Mouse (Mus musculus) kidney, embryonic 15.5 days (tissue): ENCODE measurements around the gene Pim1. TPM values are rescaled to one million over a fixed set of nuclear protein-coding genes. Genes with fewer than 3 reads are reported as not detected.
"Not testable (repeated sequence)": the region's sequence is repeated elsewhere in the genome, so short reads cannot be mapped to it uniquely, and the experiment has no call there.

Experiments used
- ATAC-seq: fragments of 200-750 bp; cut with Nextera tagmentation; replicated peaks from 2 replicates; pipeline ENCODE4 v1.8.0; 2017; ENCODE audit warnings: moderate TSS enrichment; ENCODE audit not compliant: low FRiP score
- H3K27ac ChIP-seq: fragments of 300-500 bp; sonication (generic); 2 replicates; pipeline ENCODE4 v1.5.1; 2015; ENCODE audit warnings: mild to moderate bottlenecking, inconsistent platforms
- H3K27me3 ChIP-seq: fragments of 300-500 bp; sonication (generic); 2 replicates; pipeline ENCODE4 v1.6.1; 2015; ENCODE audit warnings: inconsistent platforms
- H3K36me3 ChIP-seq: fragments of 300-500 bp; sonication (generic); 2 replicates; pipeline ENCODE4 v1.6.1; 2015; ENCODE audit warnings: inconsistent platforms
- H3K4me1 ChIP-seq: fragments of 300-500 bp; sonication (generic); 2 replicates; pipeline ENCODE4 v1.6.1; 2015; ENCODE audit warnings: inconsistent platforms
- H3K4me2 ChIP-seq: fragments of 300-500 bp; sonication (generic); 2 replicates; pipeline ENCODE4 v1.6.1; 2015; ENCODE audit warnings: moderate library complexity, mild to moderate bottlenecking, inconsistent platforms
- H3K4me3 ChIP-seq: fragments of 300-500 bp; sonication (generic); replicated peaks from 2 replicates; pipeline ENCODE4 v1.5.1; 2015; ENCODE audit warnings: mild to moderate bottlenecking, inconsistent platforms
- H3K9ac ChIP-seq: fragments of 300-500 bp; sonication (generic); 2 replicates; pipeline ENCODE4 v1.6.1; 2015; ENCODE audit warnings: mild to moderate bottlenecking, inconsistent platforms
- H3K9me3 ChIP-seq: fragments of 300-500 bp; sonication (generic); replicated peaks from 2 replicates; pipeline ENCODE4 v1.6.1; 2016; ENCODE audit warnings: inconsistent platforms
- WGBS: fragments of 180-500 bp; shearing (Covaris S2); methylation state at CpG from one replicate; pipeline ENCODE4 v1.1.7; 2015; ENCODE audit warnings: mixed read lengths; 5-methylcytosine and 5-hydroxymethylcytosine counted together
- polyA plus RNA-seq: library from polyadenylated mRNA; unstranded; fragments of >200 nt; fragmentation: Nextera tagmentation; extraction: Ambion mirVana; gene quantifications from 2 replicates; pipeline ENCODE4 v1.2.1, GENCODE M21; 2015

Gene Pim1
- polyA plus RNA-seq, 1 experiment from 2014 or later, result 17.9 TPM

- H3K36me3 ChIP-seq, result peaks cover 19% of the 10 kb centered on the region
- peaks cover 25% of the 10 kb centered on the region for H3K4me1 ChIP-seq
- H3K9me3 ChIP-seq, result no peaks in the 10 kb centered on the region
- H3K27me3 ChIP-seq, result no peaks in the 10 kb centered on the region
- no peak overlapping the region for H3K4me2 ChIP-seq
- no peak for ATAC-seq
- H3K27ac ChIP-seq, result no peak overlapping the region
- no peak overlapping the region for H3K4me3 ChIP-seq
- no peak overlapping the region for H3K9ac ChIP-seq
- WGBS, result 53% methylated on average over 4 of the region's 4 CpGs
Measured at GRCm38 (mm10) chr17:29498028-29498427, 7.5 kb downstream of the Pim1 start.

- H3K4me1 ChIP-seq, result peaks cover 21% of the 10 kb centered on the region
- H3K4me3 ChIP-seq, H3K27ac ChIP-seq, ATAC-seq, H3K9me3 ChIP-seq, H3K9ac ChIP-seq, H3K4me2 ChIP-seq, H3K27me3 ChIP-seq: not testable (repeated sequence)
- H3K36me3 ChIP-seq, result peaks cover 14% of the 10 kb centered on the region
- WGBS, result 92% methylated on average over 2 of the region's 2 CpGs
Measured at GRCm38 (mm10) chr17:29498952-29499351, 8.4 kb downstream of the Pim1 start.

GRCm38 (mm10) chr17:29499511-29499910, 9.0 kb downstream of the Pim1 start:
- WGBS, result 78% methylated on average over 6 of the region's 6 CpGs
- H3K27ac ChIP-seq, result no peak overlapping the region
- H3K9me3 ChIP-seq, result no peaks in the 10 kb centered on the region
- no peak overlapping the region for H3K4me2 ChIP-seq
- H3K36me3 ChIP-seq, result peaks cover 8% of the 10 kb centered on the region
- H3K9ac ChIP-seq, result no peak overlapping the region
- H3K27me3 ChIP-seq, result no peaks in the 10 kb centered on the region
- H3K4me1 ChIP-seq, result peaks cover 18% of the 10 kb centered on the region
- no peak overlapping the region for H3K4me3 ChIP-seq
- no peak for ATAC-seq

- no peak; the same call in 1 of the 2 replicates for ATAC-seq
- Histone ChIP-seq H3K36me3 (peaks cover 5% of the 10 kb centered on the region; the same call in 1 of the 2 replicates), H3K4me3 (no peak overlapping the region), H3K9ac (no peak overlapping the region), H3K4me1 (peaks cover 14% of the 10 kb centered on the region), H3K9me3 (no peaks in the 10 kb centered on the region), H3K27me3 (no peaks in the 10 kb centered on the region), H3K27ac (no peak overlapping the region), H3K4me2 (no peak overlapping the region)
- 74% methylated on average over 7 of the region's 7 CpGs for WGBS
Measured at GRCm38 (mm10) chr17:29500243-29500740, 9.7 kb downstream of the Pim1 start.

GRCm38 (mm10) chr17:29500802-29501469, 10.4 kb downstream of the Pim1 start:
- peak; percentile 56; the same call in 1 of the 2 replicates for ATAC-seq
- WGBS, result 65% methylated on average over 17 of the region's 17 CpGs

DNA sequence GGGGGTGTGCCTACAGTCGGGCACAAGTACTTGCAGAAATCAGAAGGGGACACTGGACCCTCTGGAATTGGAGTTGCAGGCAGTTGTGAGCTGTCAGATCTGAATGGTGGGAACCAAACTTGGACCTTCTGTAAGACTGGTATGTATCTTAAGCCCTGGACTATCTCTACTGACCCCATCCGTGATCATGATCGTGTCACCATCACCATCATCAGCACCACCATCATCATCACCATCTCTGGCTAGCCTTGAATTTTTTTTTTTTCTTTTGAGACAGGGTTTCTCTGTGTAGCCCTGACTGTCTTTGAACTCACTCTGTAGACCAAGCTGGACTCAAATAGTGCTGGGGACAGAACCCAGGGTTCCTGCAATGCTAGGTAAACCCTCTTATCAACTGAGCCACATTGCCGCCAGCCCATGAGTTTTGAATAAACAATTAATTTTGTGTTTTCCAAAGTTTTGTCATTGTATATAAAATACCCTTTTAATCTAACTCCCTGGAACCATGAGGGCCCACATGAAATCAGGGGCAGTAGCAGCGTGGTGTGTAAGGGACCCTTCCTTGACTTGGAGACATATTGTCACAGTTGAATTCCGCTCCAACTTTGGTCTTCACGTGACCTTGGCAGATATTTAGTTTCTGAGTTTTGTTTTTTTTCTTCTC, 11.6 kb downstream of the Pim1 start:
- no peak overlapping the region for H3K4me3 ChIP-seq
- 66% methylated on average over 7 of the region's 7 CpGs for WGBS
- H3K9me3 ChIP-seq, result no peaks in the 10 kb centered on the region
- ATAC-seq, result no peak
- no peaks in the 10 kb centered on the region for H3K36me3 ChIP-seq
- H3K27me3 ChIP-seq, result no peaks in the 10 kb centered on the region
- peak overlapping the region; percentile 55 for H3K4me2 ChIP-seq
- no peak overlapping the region for H3K9ac ChIP-seq
- H3K4me1 ChIP-seq, result peaks cover 14% of the 10 kb centered on the region
- H3K27ac ChIP-seq, result 0 out of 2 replicates have a peak overlapping the region, but pooled peaks have one; percentile 33

More at GRCm38 (mm10) chr17:29500802-29501469, 10.4 kb downstream of the Pim1 start:
- Histone ChIP-seq H3K9ac (no peak overlapping the region), H3K4me2 (no peak overlapping the region), H3K27ac (no peak overlapping the region), H3K4me3 (no peak overlapping the region), H3K36me3 (peaks cover 3% of the 10 kb centered on the region; the same call in 1 of the 2 replicates), H3K4me1 (peaks cover 14% of the 10 kb centered on the region), H3K9me3 (no peaks in the 10 kb centered on the region), H3K27me3 (no peaks in the 10 kb centered on the region)

DNA sequence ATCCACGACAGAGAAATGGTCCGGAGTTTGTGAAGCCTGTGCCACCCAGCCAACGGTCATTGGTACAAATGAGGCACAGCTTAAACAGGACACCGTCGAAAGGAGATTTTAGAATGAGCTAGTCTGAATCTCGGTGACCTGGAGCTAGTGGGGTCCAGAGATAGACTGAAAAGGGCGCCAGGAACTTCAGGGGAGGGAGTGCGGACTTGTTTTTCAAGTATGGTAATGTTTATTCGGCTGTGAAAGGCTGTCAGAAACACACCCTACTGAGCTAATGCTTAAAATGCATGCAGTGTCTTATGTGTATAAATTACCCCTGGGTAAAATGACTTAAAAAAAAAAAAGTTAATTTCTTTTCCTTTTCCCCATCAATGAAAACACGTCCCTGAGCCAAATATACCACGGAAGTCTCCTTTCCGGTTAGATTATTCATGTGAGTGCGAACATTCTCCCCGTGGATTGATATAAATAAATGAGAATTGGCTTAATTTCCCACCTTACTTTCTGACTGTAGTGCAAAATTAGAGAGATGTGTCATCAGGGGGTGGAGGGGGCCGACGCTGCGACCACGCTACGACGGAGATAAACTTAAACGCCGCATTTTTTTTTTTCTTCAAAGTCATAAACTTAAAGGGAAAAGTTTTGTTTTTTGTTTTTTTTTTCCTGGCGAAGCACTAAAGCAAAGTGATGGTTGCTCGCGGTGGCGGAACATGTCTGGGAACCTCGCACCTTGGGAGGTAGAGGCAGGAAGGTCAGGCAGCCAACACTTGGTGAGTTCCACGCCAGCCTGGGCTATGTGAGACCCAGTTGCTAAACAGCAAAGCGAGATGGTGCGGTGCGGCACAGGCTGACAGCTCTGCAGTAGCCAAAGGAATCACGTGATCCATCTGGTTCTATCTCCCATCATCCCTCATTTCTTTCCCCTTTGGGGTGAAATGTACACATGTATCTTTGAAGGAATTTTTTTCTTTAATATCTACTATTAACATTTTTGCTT, 12.4 kb downstream of the Pim1 start:
- H3K4me1 ChIP-seq, result peaks cover 13% of the 10 kb centered on the region
- no peaks in the 10 kb centered on the region for H3K36me3 ChIP-seq
- peak overlapping the region; percentile 11; the same call in 1 of the 2 replicates for H3K9ac ChIP-seq
- ATAC-seq, result no peak
- H3K27ac ChIP-seq, result peak overlapping the region; percentile 33; the same call in 1 of the 2 replicates
- no peaks in the 10 kb centered on the region for H3K27me3 ChIP-seq
- 12% methylated on average over 32 of the region's 32 CpGs for WGBS
- no peaks in the 10 kb centered on the region for H3K9me3 ChIP-seq
- H3K4me3 ChIP-seq, result peak overlapping the region; percentile 21
- peak overlapping the region; percentile 55 for H3K4me2 ChIP-seq

- H3K27ac ChIP-seq, result no peak overlapping the region
- no peaks in the 10 kb centered on the region for H3K36me3 ChIP-seq
- H3K4me2 ChIP-seq, result no peak overlapping the region; the same call in 1 of the 2 replicates
- no peaks in the 10 kb centered on the region for H3K9me3 ChIP-seq
- H3K4me3 ChIP-seq, result no peak overlapping the region
- WGBS, result 81% methylated on average over 5 of the region's 5 CpGs
- peaks cover 12% of the 10 kb centered on the region for H3K4me1 ChIP-seq
- H3K9ac ChIP-seq, result no peak overlapping the region
- no peaks in the 10 kb centered on the region for H3K27me3 ChIP-seq
- no peak for ATAC-seq
Measured at GRCm38 (mm10) chr17:29503700-29504099, 13.1 kb downstream of the Pim1 start.

GRCm38 (mm10) chr17:29508927-29509608, 18.5 kb downstream of the Pim1 start:
- H3K9ac ChIP-seq, result no peak overlapping the region
- 79% methylated on average over 12 of the region's 12 CpGs for WGBS
- no peaks in the 10 kb centered on the region for H3K27me3 ChIP-seq
- H3K4me3 ChIP-seq, result no peak overlapping the region
- no peak for ATAC-seq
- peaks cover 6% of the 10 kb centered on the region; the same call in 1 of the 2 replicates for H3K4me1 ChIP-seq
- H3K9me3 ChIP-seq, result no peaks in the 10 kb centered on the region
- H3K27ac ChIP-seq, result no peak overlapping the region
- no peak overlapping the region for H3K4me2 ChIP-seq
- no peaks in the 10 kb centered on the region for H3K36me3 ChIP-seq

GRCm38 (mm10) chr17:29510691-29511090, 20.1 kb downstream of the Pim1 start:
- no peak overlapping the region for H3K4me3 ChIP-seq
- ATAC-seq, result no peak
- H3K27me3 ChIP-seq, result no peaks in the 10 kb centered on the region
- H3K4me1 ChIP-seq, result peaks cover 9% of the 10 kb centered on the region; the same call in 1 of the 2 replicates
- no peak overlapping the region for H3K4me2 ChIP-seq
- H3K36me3 ChIP-seq, result no peaks in the 10 kb centered on the region
- WGBS, result 54% methylated on average over 8 of the region's 8 CpGs
- H3K9ac ChIP-seq, result no peak overlapping the region
- H3K9me3 ChIP-seq, result no peaks in the 10 kb centered on the region
- H3K27ac ChIP-seq, result no peak overlapping the region
